ENCODE assay signal across 27 mouse cellular contexts in genomic region chr5:92773821-92774220, GRCm38 (mm10).
A peak's percentile ranks its signal among the peaks of the same experiment; 100 is the strongest.
DNase-seq lines count a peak whose midpoint lies in the region; ATAC-seq and TF ChIP-seq lines count a peak whose summit lies in the region.
"Had no signal": no experiment of that assay in that cellular context is flagged by ENCODE, and none has a peak within 500 bp of the region (broad histone marks: within the 10 kb centered on the region; RNA-seq: fewer than 3 reads in every experiment).

No protein-coding gene starts in this region.

- H3K36me3 ChIP-seq in heart, adult 2 months (ENCODE audit: control insufficient read depth, insufficient read depth, low read length), result no peaks in the 10 kb centered on the region
- H3K36me3 ChIP-seq in lung, embryonic 14.5 days (ENCODE audit: insufficient read depth), result no peaks in the 10 kb centered on the region
- H3K36me3 ChIP-seq: embryonic facial prominence, embryonic 15.5 days; forebrain, embryonic 15.5 days; limb, embryonic 15.5 days; liver, embryonic 15.5 days; midbrain, embryonic 15.5 days; neural tube, embryonic 12.5 days; stomach, embryonic 15.5 days had no signal

- H3K4me2 ChIP-seq in lung, embryonic 14.5 days, result no peak overlapping the region
- H3K4me2 ChIP-seq: embryonic facial prominence, embryonic 15.5 days; forebrain, embryonic 15.5 days; limb, embryonic 15.5 days; liver, embryonic 15.5 days; midbrain, embryonic 15.5 days; neural tube, embryonic 12.5 days; stomach, embryonic 15.5 days had no signal

- H3K4me1 ChIP-seq in heart, adult 2 months (ENCODE audit: control insufficient read depth, insufficient read depth, low read length), result 0 out of 2 replicates have a peak, but pooled peaks cover 1% of the 10 kb centered on the region
- no peaks in the 10 kb centered on the region for H3K4me1 ChIP-seq in lung, embryonic 14.5 days (ENCODE audit: insufficient read depth)
- peaks cover 16% of the 10 kb centered on the region for H3K4me1 ChIP-seq in lung, adult 2 months (ENCODE audit: control insufficient read depth, insufficient read depth, low read length)
- H3K4me1 ChIP-seq: embryonic facial prominence, embryonic 15.5 days; forebrain, embryonic 15.5 days; limb, embryonic 15.5 days; liver, embryonic 15.5 days; midbrain, embryonic 15.5 days; neural tube, embryonic 12.5 days; stomach, embryonic 15.5 days had no signal

- TF ChIP-seq EP300 in heart, adult 2 months (IDR thresholded peaks at IDR 0.05; ENCODE audit: insufficient read depth, low read depth, low read length), result no peak

- no peak for TF ChIP-seq CTCF in heart, adult 2 months (IDR thresholded peaks at IDR 0.05)
- TF ChIP-seq CTCF in lung, embryonic 14.5 days (IDR thresholded peaks at IDR 0.05; ENCODE audit: low read depth), result no peak
- TF ChIP-seq CTCF in lung, adult 2 months (IDR thresholded peaks at IDR 0.05; ENCODE audit: insufficient read depth, low read length), result no peak

- H3K27me3 ChIP-seq in heart, adult 2 months (ENCODE audit: control insufficient read depth, insufficient read depth, low read length), result no peaks in the 10 kb centered on the region
- no peaks in the 10 kb centered on the region for H3K27me3 ChIP-seq in lung, embryonic 14.5 days (ENCODE audit: insufficient read depth, low read length)
- H3K27me3 ChIP-seq: embryonic facial prominence, embryonic 15.5 days; forebrain, embryonic 15.5 days; limb, embryonic 15.5 days; liver, embryonic 15.5 days; midbrain, embryonic 15.5 days; neural tube, embryonic 12.5 days; stomach, embryonic 15.5 days had no signal

- H3K4me3 ChIP-seq in heart, adult 2 months, result no peak overlapping the region
- H3K4me3 ChIP-seq in lung, embryonic 14.5 days (ENCODE audit: low read depth, low read length), result no peak overlapping the region
- no peak overlapping the region for H3K4me3 ChIP-seq in lung, adult 2 months (replicated peaks; ENCODE audit: extremely low read depth, low read depth, low read length)
- H3K4me3 ChIP-seq: embryonic facial prominence, embryonic 15.5 days; forebrain, embryonic 15.5 days; left cerebral cortex, adult 2 months; limb, embryonic 15.5 days; liver, embryonic 15.5 days; midbrain, embryonic 15.5 days; neural tube, embryonic 12.5 days; stomach, embryonic 15.5 days had no signal

- no peak for DNase-seq in heart, adult 2 months
- no peak for DNase-seq in heart, postnatal 14 days
- DNase-seq in lung, embryonic 14.5 days, result no peak
- no peak for DNase-seq in lung, adult 2 months
- peak; percentile 67 for DNase-seq in lung, postnatal 25 days (ENCODE audit: low spot score)
- DNase-seq in retina, postnatal 1 day, result no peak
- no peak for DNase-seq in kidney, adult 9 months
- DNase-seq: adrenal gland, postnatal 10 days; cerebellum, adult 8-10 months; cerebellum, postnatal 36 days; kidney, adult 11 months; left cerebral cortex, postnatal 4 days; right cerebral cortex, adult 18-20 months; right cerebral cortex, postnatal 4 days; thymus, postnatal 25 days had no signal

- peak overlapping the region; percentile 47 for H3K27ac ChIP-seq in heart, adult 2 months
- H3K27ac ChIP-seq in lung, embryonic 14.5 days (ENCODE audit: low read depth), result no peak overlapping the region
- H3K27ac ChIP-seq: embryonic facial prominence, embryonic 15.5 days; forebrain, embryonic 15.5 days; hindbrain, postnatal 0 days; kidney, postnatal 0 days; left cerebral cortex, adult 2 months; limb, embryonic 15.5 days; liver, embryonic 15.5 days; macrophage; midbrain, embryonic 15.5 days; neural tube, embryonic 12.5 days; stomach, embryonic 15.5 days had no signal

- WGBS in heart, adult 2 months, result 22% methylated on average over 3 of the region's 3 CpGs
- 17% methylated on average over 3 of the region's 3 CpGs for WGBS in lung, embryonic 14.5 days
- 20% methylated on average over 3 of the region's 3 CpGs for WGBS in lung, adult 2 months

- TF ChIP-seq POLR2A in heart, adult 2 months (IDR thresholded peaks at IDR 0.05; ENCODE audit: insufficient read depth, low read depth, low read length), result no peak
- no peak for TF ChIP-seq POLR2A in lung, adult 2 months (IDR thresholded peaks at IDR 0.05; ENCODE audit: borderline replicate concordance, extremely low read depth, low read depth, low read length)

- H3K79me2 ChIP-seq in heart, adult 2 months (replicated peaks; ENCODE audit: control insufficient read depth, insufficient read depth, low read length), result no peaks in the 10 kb centered on the region

- H3K9me3 ChIP-seq in lung, embryonic 14.5 days (ENCODE audit: low read depth, low read length), result no peaks in the 10 kb centered on the region
- H3K9me3 ChIP-seq: embryonic facial prominence, embryonic 15.5 days; forebrain, embryonic 15.5 days; limb, embryonic 15.5 days; liver, embryonic 15.5 days; midbrain, embryonic 15.5 days; stomach, embryonic 15.5 days had no signal

- no peak overlapping the region for H3K9ac ChIP-seq in heart, adult 2 months (ENCODE audit: low read depth, low read length)
- H3K9ac ChIP-seq in lung, embryonic 14.5 days, result no peak overlapping the region
- H3K9ac ChIP-seq: embryonic facial prominence, embryonic 15.5 days; forebrain, embryonic 15.5 days; limb, embryonic 15.5 days; liver, embryonic 15.5 days; midbrain, embryonic 15.5 days; neural tube, embryonic 12.5 days; stomach, embryonic 15.5 days had no signal

- intact Hi-C loops in heart, adult 2 months (cut with DNase I), result no loop called here
- intact Hi-C loops in heart, postnatal 14 days (cut with DNase I), result no loop called here

- ATAC-seq in lung, embryonic 14.5 days (ENCODE audit: insufficient read depth), result peak; percentile 35; the same call in 1 of the 2 replicates
- ATAC-seq: activated CD4-positive, CD25-positive, alpha-beta regulatory T cell, adult 4 months; forebrain, embryonic 15.5 days; hindbrain, postnatal 0 days; midbrain, embryonic 15.5 days had no signal
